Mouse (Mus musculus) heart, postnatal 0 days (tissue): ENCODE results near the gene Tgds.

Experiments
- CTCF ChIP-seq: IDR thresholded peaks from 2 replicates; pipeline ENCODE4 v1.5.1; 2016; ENCODE audit warnings: antibody characterized with exemption, control low read depth, low read depth
- EP300 ChIP-seq: IDR thresholded peaks from 2 replicates; pipeline ENCODE4 v1.6.1; 2016; ENCODE audit warnings: antibody characterized with exemption, low read depth

DNA sequence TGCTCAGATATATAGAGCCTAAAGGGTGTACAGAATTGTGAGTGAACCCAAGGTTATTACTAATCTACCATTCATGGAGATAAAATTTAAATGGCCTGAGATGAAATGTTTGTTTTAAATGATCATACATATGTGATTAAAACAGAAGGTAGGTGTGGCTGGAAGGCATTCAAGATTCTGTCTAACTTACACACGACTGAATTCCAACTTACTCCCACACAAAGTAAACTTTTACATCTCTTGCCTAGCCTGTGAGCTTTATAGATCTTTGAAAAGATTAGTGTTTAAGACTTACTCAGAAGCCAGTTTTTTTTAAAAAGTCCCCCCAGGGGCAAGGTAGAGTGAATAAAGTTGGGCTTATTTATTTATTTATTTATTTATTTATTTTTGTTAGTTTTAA is 46.7 kb upstream of the Tgds start:
- no peak for TF ChIP-seq CTCF
- TF ChIP-seq EP300: no peak
